Mouse (Mus musculus): ENCODE measurements around the gene C2cd2l. TPM values are rescaled to one million over a fixed set of nuclear protein-coding genes. Genes with fewer than 3 reads are reported as not detected.

C2cd2l gene
- total and polyA plus RNA-seq, 3 experiments: 4.7 to 10.9 TPM; not detected in 1

DNA sequence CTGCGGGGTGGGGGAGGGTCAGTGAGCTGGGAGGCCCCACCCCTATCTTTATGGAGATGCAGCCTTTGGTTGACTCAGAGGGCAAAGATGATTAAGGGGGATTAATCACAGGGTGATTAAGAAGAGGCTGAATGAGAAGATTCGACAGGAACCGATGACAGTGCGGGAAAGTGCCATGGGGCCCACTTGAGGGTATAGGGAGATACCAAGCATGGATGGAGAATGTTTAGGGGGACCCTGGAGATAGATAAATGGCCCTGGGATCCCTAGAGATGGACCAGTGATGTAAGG lies 5.9 kb downstream of the C2cd2l start:
- TF ChIP-seq SIN3A (IDR thresholded peaks at IDR 0.05; ENCODE audit: low read length) (no peak), MEF2A (IDR thresholded peaks at IDR 0.05; ENCODE audit: extremely low read depth, insufficient replicate concordance, low read depth, low read length, poor library complexity, severe bottlenecking) (no peak), RCOR1 (IDR thresholded peaks at IDR 0.05; ENCODE audit: low read depth, low read length) (no peak), NELFE (IDR thresholded peaks at IDR 0.05; ENCODE audit: low read depth, low read length) (no peak), USF2 (IDR thresholded peaks at IDR 0.05; ENCODE audit: borderline replicate concordance in 1 of 2, insufficient read depth in 1 of 2, low read depth in 1 of 2, low read length in 2 of 2) (no peak), GABPA (IDR thresholded peaks at IDR 0.05; ENCODE audit: low read depth, low read length) (no peak), BHLHE40 (IDR thresholded peaks at IDR 0.05; ENCODE audit: borderline replicate concordance, low read depth, low read length) (no peak), NRF1 (IDR thresholded peaks at IDR 0.05; ENCODE audit: insufficient read depth, low read depth, low read length, poor library complexity, severe bottlenecking) (no peak)
- Histone ChIP-seq H3K9me3 (replicated peaks; ENCODE audit: insufficient read depth, low read length) (no peaks in the 10 kb centered on the region), H3K4me1 (ENCODE audit: control insufficient read depth in 1 of 2, insufficient read depth in 2 of 2, low read length in 2 of 2) (peaks cover 3 to 9% of the 10 kb centered on the region in 2 experiments), H3K4me3 (ENCODE audit: control insufficient read depth in 1 of 2, insufficient read depth in 1 of 2, low read depth in 2 of 2, low read length in 2 of 2) (no peak overlapping the region), H3K27ac (ENCODE audit: control insufficient read depth, low read depth, low read length) (no peak overlapping the region), H3K9ac (ENCODE audit: control insufficient read depth, low read depth, low read length, poor library complexity, severe bottlenecking) (no peak overlapping the region), H3K27me3 (ENCODE audit: control insufficient read depth in 1 of 2, insufficient read depth in 2 of 2, low read length in 2 of 2) (no peaks in the 10 kb centered on the region), H3K36me3 (ENCODE audit: control insufficient read depth in 1 of 2, insufficient read depth in 2 of 2, low read length in 2 of 2) (peaks cover 0 to 4% of the 10 kb centered on the region in 2 experiments; a peak in 1 of 4 replicates), H3K79me2 (ENCODE audit: control insufficient read depth, insufficient read depth, low read length, poor library complexity) (peaks cover under 1% of the 10 kb centered on the region; the same call in 1 of the 2 replicates)
- no peak for DNase-seq (ENCODE audit: low read depth, low spot score)

DNA sequence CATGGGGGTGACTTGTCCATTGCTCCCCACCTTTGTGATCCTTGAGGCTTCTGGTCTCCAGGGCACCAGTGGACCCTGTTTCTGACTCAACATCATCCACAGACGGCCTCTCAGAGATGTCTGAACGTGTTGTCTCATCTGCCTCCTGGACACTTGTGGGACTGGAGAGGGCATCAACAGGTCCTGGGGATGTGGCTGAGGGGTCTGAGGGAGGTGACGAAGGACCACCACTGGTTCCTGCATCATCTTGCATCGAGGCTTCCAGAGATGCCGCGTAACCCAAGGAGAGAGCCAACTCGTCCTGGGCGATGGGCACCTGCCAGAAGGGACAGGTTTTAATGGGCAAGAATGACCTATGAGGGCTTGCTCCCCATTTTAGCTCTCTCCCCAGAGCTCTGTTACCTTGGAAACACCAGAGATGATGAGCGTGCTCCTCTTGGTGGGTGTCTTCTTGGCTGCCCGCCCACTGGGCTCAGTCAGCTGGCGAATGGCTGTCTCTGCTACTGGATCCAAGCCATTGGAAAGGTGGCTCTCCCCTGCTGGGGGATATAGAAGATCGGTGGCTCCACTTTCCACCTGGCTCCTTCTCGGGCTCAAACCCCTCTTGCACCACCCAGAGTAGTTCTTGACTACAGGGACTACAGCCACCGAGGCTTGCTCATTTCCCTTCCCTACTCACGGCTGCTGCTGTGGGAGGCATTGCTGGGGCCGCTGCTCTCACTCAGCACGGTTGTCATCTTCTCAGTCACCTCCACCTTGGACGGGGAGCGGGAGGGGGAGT lies 6.4 kb downstream of the C2cd2l start:
- no peak for TF ChIP-seq ZNF384 (IDR thresholded peaks at IDR 0.05; ENCODE audit: low read depth, low read length)
- TF ChIP-seq POLR2AphosphoS5 (IDR thresholded peaks at IDR 0.05; ENCODE audit: borderline replicate concordance, low read depth, low read length): no peak
- TF ChIP-seq CHD2 (IDR thresholded peaks at IDR 0.05; ENCODE audit: low read length): no peak
- no peak for TF ChIP-seq KAT2A (conservative IDR thresholded peaks at IDR 0.05; ENCODE audit: low read depth, low read length)
- TF ChIP-seq CHD1 (IDR thresholded peaks at IDR 0.05; ENCODE audit: low read depth, low read length): no peak
- TF ChIP-seq ELF1 (IDR thresholded peaks at IDR 0.05; ENCODE audit: low read depth, low read length): no peak
- no peak for TF ChIP-seq MXI1 (IDR thresholded peaks at IDR 0.05; ENCODE audit: low read depth, low read length)
- no peak for TF ChIP-seq TCF12 (IDR thresholded peaks at IDR 0.05; ENCODE audit: low read depth, low read length)
- no peak overlapping the region for H3K27ac ChIP-seq (ENCODE audit: control insufficient read depth, low read depth, low read length)
- peaks cover 0 to 5% of the 10 kb centered on the region in 2 experiments; a peak in 3 of 4 replicates for H3K4me1 ChIP-seq (ENCODE audit: control insufficient read depth in 1 of 2, insufficient read depth in 2 of 2, low read length in 2 of 2)
- DNase-seq (ENCODE audit: low read depth, low spot score): no peak
- H3K36me3 ChIP-seq (ENCODE audit: control insufficient read depth in 1 of 2, insufficient read depth in 2 of 2, low read length in 2 of 2): peaks cover 0 to 3% of the 10 kb centered on the region in 2 experiments; a peak in 1 of 4 replicates
- H3K9ac ChIP-seq (ENCODE audit: control insufficient read depth, low read depth, low read length, poor library complexity, severe bottlenecking): no peak overlapping the region
- no peaks in the 10 kb centered on the region for H3K79me2 ChIP-seq (ENCODE audit: control insufficient read depth, insufficient read depth, low read length, poor library complexity)
- H3K4me3 ChIP-seq (ENCODE audit: control insufficient read depth in 1 of 2, insufficient read depth in 1 of 2, low read depth in 2 of 2, low read length in 2 of 2): no peak overlapping the region
- H3K27me3 ChIP-seq (ENCODE audit: control insufficient read depth in 1 of 2, insufficient read depth in 2 of 2, low read length in 2 of 2): no peaks in the 10 kb centered on the region
- no peaks in the 10 kb centered on the region for H3K9me3 ChIP-seq (replicated peaks; ENCODE audit: insufficient read depth, low read length)

Measured in MEL (cell line).